Mouse (Mus musculus): ENCODE measurements around the gene Zfp81. TPM values are rescaled to one million over a fixed set of nuclear protein-coding genes. Genes with fewer than 3 reads are reported as not detected.
"Not testable (repeated sequence)": the region's sequence is repeated elsewhere in the genome, so short reads cannot be mapped to it uniquely, and the experiment has no call there.

The Zfp81 gene
- polyA plus RNA-seq (2015; fragmentation: Nextera tagmentation; extraction: Ambion mirVana): 10.8 and 12.2 TPM in 2 replicates

DNA sequence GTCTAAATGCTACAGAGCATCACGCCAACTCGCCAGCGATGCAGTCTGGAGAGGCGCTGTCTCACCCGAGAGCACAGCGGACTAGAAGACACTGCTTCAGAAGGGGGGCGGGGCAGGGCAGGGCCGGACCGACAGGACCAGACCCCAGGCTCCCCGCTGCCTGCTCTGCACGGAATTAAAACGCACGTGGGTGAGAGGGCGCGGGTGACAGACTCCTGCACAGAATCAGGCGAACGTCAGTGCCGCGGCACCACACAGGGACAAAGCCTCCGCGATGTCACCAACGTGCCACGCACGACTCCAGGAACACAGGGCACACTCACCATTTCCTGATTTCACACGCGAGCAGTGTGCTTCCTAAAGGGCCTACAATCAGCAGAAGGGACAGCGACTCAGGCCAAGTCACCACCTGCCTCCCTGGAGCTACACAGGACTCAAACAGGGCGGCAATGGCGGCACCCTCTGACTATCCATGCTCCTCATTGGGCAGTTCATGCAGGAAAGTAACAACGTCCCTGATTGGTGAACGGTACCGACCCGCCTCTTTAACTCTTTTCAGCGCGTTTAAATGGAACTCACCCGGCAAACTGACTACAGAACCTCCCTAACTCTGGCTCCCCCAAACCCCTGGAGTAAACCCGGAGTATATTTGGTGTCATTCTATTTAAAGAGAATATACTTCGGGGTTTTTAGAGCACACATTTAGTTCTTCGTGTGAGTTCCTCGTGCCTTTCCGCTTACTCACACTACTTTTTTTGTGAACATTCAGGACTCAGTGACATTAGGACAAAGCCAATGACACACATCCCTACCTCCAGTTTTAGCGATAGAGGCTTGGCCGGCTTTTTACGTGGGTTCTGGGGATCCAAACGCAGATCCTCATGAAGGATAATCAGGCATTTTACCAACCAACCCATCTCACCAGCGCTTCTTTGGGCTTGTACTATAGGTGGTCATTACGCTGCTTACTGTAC, at the start of gene Zfp81:
Gene Zfp81, minus strand, starts transcription at position 468 of the 974 bp plus-strand sequence.
- Histone ChIP-seq H3K4me2 (peak within 1 kb of the TSS; percentile 77), H3K9ac (peak within 1 kb of the TSS; percentile 89), H3K4me1 (peaks cover 6% of the 10 kb centered on the region; the same call in 1 of the 2 replicates), H3K9me3 (no peaks in the 10 kb centered on the region), H3K4me3 (peak within 1 kb of the TSS; percentile 93), H3K36me3 (no peaks in the 10 kb centered on the region), H3K27me3 (no peaks in the 10 kb centered on the region), H3K27ac (peak within 1 kb of the TSS; percentile 85)
- WGBS: 3% methylated on average over 47 of the region's 47 CpGs
- ATAC-seq (ENCODE audit: insufficient number of reproducible peaks, insufficient read depth, low FRiP score, low TSS enrichment, low read depth): peak; percentile 98

DNA sequence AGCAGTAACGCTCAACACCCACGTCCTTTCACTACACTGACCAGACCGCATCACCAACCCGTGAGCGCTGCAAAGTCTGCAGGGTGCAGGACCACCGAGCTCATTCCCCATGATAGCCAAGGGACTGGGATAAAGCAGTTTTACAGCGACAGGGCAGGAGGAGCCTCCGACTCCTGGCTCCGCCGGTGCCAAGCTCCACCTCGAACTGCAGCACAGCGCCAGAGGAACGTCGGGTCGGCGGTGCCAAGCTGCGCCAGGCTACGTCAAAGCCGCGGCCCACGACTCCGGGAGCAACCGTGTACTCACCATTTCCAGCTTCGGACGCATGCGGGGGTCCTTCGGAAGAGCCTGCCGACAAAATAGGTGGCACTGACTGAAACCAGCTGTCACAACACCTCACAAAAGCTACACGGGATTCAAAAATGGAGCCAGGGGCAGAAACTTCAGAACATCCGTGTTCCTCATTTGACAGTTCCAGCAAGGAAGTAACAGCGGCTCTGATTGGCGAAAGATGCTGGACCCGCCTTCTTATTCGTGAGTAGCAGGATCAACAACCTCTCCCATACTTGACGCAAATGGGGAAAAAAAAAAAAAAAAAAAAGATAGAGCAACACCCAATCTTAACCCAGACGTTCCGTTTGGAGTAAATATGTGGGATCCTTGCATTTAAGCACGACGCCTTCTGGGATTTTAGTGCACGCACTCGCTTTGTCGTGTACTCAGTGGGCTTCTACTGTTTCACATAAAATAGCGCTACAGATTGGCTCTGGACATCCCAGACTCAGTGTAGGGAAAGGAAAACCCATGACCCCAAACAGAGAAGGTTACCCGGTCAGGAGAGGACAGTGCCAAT, 35.7 kb upstream of the Zfp81 start, which contains the start of gene Zfp101:
Gene Zfp101, minus strand, starts transcription at position 460 of the 853 bp plus-strand sequence.
- Histone ChIP-seq H3K36me3 (no peaks in the 10 kb centered on the region), H3K4me1 (peaks cover 8% of the 10 kb centered on the region), H3K27ac (peak within 1 kb of the TSS; percentile 80), H3K4me2 (peak within 1 kb of the TSS; percentile 68), H3K9me3 (no peaks in the 10 kb centered on the region), H3K27me3 (no peaks in the 10 kb centered on the region), H3K4me3 (peak within 1 kb of the TSS; percentile 89), H3K9ac (peak within 1 kb of the TSS; percentile 81)
- ATAC-seq (ENCODE audit: insufficient number of reproducible peaks, insufficient read depth, low FRiP score, low TSS enrichment, low read depth): peak; percentile 96
- WGBS: under 1% methylated on average over 44 of the region's 44 CpGs

DNA sequence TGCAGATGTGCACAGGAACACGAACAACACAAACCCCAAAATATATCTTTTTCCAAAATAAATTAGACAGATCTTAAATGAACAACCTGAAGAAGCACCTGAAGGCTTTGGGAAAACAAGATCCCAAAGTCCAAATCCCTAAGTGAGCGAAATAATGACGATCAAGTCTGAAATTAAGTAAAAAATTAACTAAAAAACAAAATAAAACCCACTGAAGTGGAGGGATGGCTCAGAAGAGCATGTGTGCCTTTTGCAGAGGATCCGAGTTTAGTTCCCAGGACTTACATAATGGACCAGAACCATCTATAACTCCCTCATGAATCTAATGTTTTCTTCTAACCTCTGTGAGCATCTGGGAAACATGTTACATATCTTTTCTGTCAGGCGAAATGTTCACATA, 33.6 kb upstream of the Zfp81 start:
- WGBS: 93% methylated on average over 5 of the region's 5 CpGs
- Histone ChIP-seq H3K36me3 (no peaks in the 10 kb centered on the region), H3K27me3 (no peaks in the 10 kb centered on the region), H3K9me3 (no peaks in the 10 kb centered on the region), H3K4me1 (peaks cover 8% of the 10 kb centered on the region), H3K4me3 (no peak overlapping the region), H3K4me2 (no peak overlapping the region), H3K27ac (no peak overlapping the region), H3K9ac (no peak overlapping the region)
- ATAC-seq (ENCODE audit: insufficient number of reproducible peaks, insufficient read depth, low FRiP score, low TSS enrichment, low read depth): no peak

DNA sequence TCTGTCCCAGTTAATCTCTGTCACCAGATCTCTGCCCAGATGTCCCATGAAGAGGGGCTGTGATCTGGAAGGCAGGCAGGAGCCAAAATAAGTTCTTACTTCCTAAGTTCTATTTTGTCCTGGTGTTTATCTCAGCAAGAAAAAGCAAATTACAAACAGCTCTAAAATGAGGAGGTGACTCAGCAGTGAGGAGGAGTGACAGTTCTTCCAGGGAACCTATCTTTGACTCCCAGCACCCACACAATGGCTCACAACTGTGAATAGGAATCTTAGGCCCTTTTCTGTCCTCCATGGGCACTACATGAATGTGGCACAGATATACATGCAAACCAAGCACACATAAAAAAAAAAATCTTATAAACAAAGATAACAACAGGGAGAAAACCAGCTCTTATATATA, 27.0 kb upstream of the Zfp81 start:
- Histone ChIP-seq H3K9ac (no peak overlapping the region), H3K4me3 (no peak overlapping the region), H3K36me3 (peaks cover 49% of the 10 kb centered on the region), H3K27me3 (no peaks in the 10 kb centered on the region), H3K4me1 (no peaks in the 10 kb centered on the region), H3K27ac (no peak overlapping the region), H3K9me3 (no peaks in the 10 kb centered on the region), H3K4me2 (no peak overlapping the region)
- no peak for ATAC-seq (ENCODE audit: insufficient number of reproducible peaks, insufficient read depth, low FRiP score, low TSS enrichment, low read depth)

DNA sequence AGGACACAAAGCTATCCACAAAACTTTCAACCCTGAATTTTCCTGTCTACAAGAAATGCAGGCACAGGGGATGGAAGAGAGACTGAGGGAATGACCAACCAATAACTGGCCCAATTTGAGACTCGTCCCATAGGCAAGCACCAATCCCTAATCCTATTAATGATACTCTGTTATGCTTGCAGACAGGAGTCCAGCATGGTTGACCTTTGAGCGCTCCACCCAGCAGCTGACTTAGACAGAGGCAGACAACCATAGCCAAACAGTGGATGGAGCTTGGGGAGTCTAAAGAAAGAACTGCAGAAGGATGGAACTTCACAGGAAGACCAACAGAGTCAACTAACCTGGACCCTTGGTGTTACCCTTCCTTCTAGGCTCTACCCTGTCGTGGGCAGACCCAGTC, 14.1 kb upstream of the Zfp81 start:
- WGBS: 77% methylated on average over 3 of the region's 3 CpGs
- no peak for ATAC-seq (ENCODE audit: insufficient number of reproducible peaks, insufficient read depth, low FRiP score, low TSS enrichment, low read depth)
- Histone ChIP-seq H3K9me3 (no peaks in the 10 kb centered on the region), H3K36me3 (peaks cover 7% of the 10 kb centered on the region; the same call in 1 of the 2 replicates), H3K9ac (no peak overlapping the region), H3K27ac (no peak overlapping the region), H3K4me2 (no peak overlapping the region), H3K4me3 (no peak overlapping the region), H3K4me1 (no peaks in the 10 kb centered on the region), H3K27me3 (no peaks in the 10 kb centered on the region)

GRCm38 (mm10) chr17:33352981-33353380, 5.7 kb downstream of the Zfp81 start:
- peaks cover 26% of the 10 kb centered on the region for H3K9me3 ChIP-seq
- H3K4me3 ChIP-seq: no peak overlapping the region
- no peak overlapping the region for H3K27ac ChIP-seq
- no peaks in the 10 kb centered on the region for H3K27me3 ChIP-seq
- H3K9ac ChIP-seq: no peak overlapping the region
- WGBS: 98% methylated on average over 1 of the region's 1 CpGs
- ATAC-seq (ENCODE audit: insufficient number of reproducible peaks, insufficient read depth, low FRiP score, low TSS enrichment, low read depth): no peak
- no peak overlapping the region for H3K4me2 ChIP-seq
- H3K36me3 ChIP-seq: peaks cover 4% of the 10 kb centered on the region; the same call in 1 of the 2 replicates
- H3K4me1 ChIP-seq: peaks cover 6% of the 10 kb centered on the region; the same call in 1 of the 2 replicates

GRCm38 (mm10) chr17:33289876-33290149, 68.9 kb downstream of the Zfp81 start:
- not testable (repeated sequence) for H3K27me3 ChIP-seq, H3K27ac ChIP-seq, H3K9me3 ChIP-seq, H3K9ac ChIP-seq, H3K36me3 ChIP-seq, H3K4me3 ChIP-seq, H3K4me1 ChIP-seq, H3K4me2 ChIP-seq
- no CpG with 5 or more reads among the region's 9 CpGs for WGBS
- ATAC-seq (ENCODE audit: insufficient number of reproducible peaks, insufficient read depth, low FRiP score, low TSS enrichment, low read depth): 0 out of 2 replicates have a peak, but pooled peaks have one; percentile 48

- peak within 1 kb of the TSS; percentile 41 for H3K4me2 ChIP-seq
- WGBS: no CpG with 5 or more reads among the region's 25 CpGs
- not testable (repeated sequence) for H3K4me1 ChIP-seq, H3K9me3 ChIP-seq, H3K27me3 ChIP-seq, H3K27ac ChIP-seq, H3K36me3 ChIP-seq, H3K9ac ChIP-seq
- H3K4me3 ChIP-seq: peak within 1 kb of the TSS; percentile 13; the same call in 1 of the 2 replicates
- peak; percentile 97 for ATAC-seq (ENCODE audit: insufficient number of reproducible peaks, insufficient read depth, low FRiP score, low TSS enrichment, low read depth)
These were observed 69.4 kb downstream of the Zfp81 start, which contains the start of gene Zfp955b for GRCm38 (mm10) chr17:33289039-33289875. TSS of gene Zfp955b (plus strand) at chr17:33289544.

Other genes starting within 250 kb of the Zfp81 start
- 0.07 TPM in 1 of 2 replicates, not detected in the other for gene Morc2b, start 219.2 kb downstream of the Zfp81 start, polyA plus RNA-seq (2015; fragmentation: Nextera tagmentation; extraction: Ambion mirVana)
- gene Olfr55, start 190.4 kb downstream of the Zfp81 start, polyA plus RNA-seq (2015; fragmentation: Nextera tagmentation; extraction: Ambion mirVana): 0.06 TPM in 1 of 2 replicates, not detected in the other
- not detected in 2 replicates for gene Olfr239, start 167.6 kb downstream of the Zfp81 start, polyA plus RNA-seq (2015; fragmentation: Nextera tagmentation; extraction: Ambion mirVana)
- gene Olfr1564, start 137.2 kb downstream of the Zfp81 start, polyA plus RNA-seq (2015; fragmentation: Nextera tagmentation; extraction: Ambion mirVana): not detected in 2 replicates
- gene Zfp955a, start 103.7 kb downstream of the Zfp81 start, polyA plus RNA-seq (2015; fragmentation: Nextera tagmentation; extraction: Ambion mirVana): 19.0 and 21.2 TPM in 2 replicates
- gene Olfr63, start 94.2 kb downstream of the Zfp81 start, polyA plus RNA-seq (2015; fragmentation: Nextera tagmentation; extraction: Ambion mirVana): 0.04 TPM in 1 of 2 replicates, not detected in the other
- 15.6 and 17.6 TPM in 2 replicates for gene Zfp955b, start 69.3 kb downstream of the Zfp81 start, polyA plus RNA-seq (2015; fragmentation: Nextera tagmentation; extraction: Ambion mirVana)
- gene Zfp101, start 35.8 kb upstream of the Zfp81 start, polyA plus RNA-seq (2015; fragmentation: Nextera tagmentation; extraction: Ambion mirVana): 24.3 and 25.1 TPM in 2 replicates
- not detected in 2 replicates for gene Actl9, start 74.0 kb upstream of the Zfp81 start, polyA plus RNA-seq (2015; fragmentation: Nextera tagmentation; extraction: Ambion mirVana)
- 85.5 and 110 TPM in 2 replicates for gene Adamts10, start 165.3 kb upstream of the Zfp81 start, polyA plus RNA-seq (2015; fragmentation: Nextera tagmentation; extraction: Ambion mirVana)
- 2.6 and 4.2 TPM in 2 replicates for gene Myo1f, start 196.8 kb upstream of the Zfp81 start, polyA plus RNA-seq (2015; fragmentation: Nextera tagmentation; extraction: Ambion mirVana)